Mouse (Mus musculus) liver, postnatal 0 days (tissue): Measurements from ENCODE around the gene Usp24. TPM values are rescaled to one million over a fixed set of nuclear protein-coding genes. Genes with fewer than 3 reads are reported as not detected.

Experiments
- ATAC-seq: fragments of 200-750 bp; cut with Nextera tagmentation; 2 replicates; pipeline ENCODE4 v1.8.0; 2017; ENCODE audit warnings: mild to moderate bottlenecking, moderate library complexity
- DNase-seq: peaks from one replicate; pipeline ENCODE4 v3.0.0-alpha.2; 2016
- H3K27ac ChIP-seq: fragments of 300-500 bp; sonication (generic); 2 replicates; pipeline ENCODE4 v1.5.1; 2014; ENCODE audit warnings: antibody characterized with exemption, moderate library complexity, mild to moderate bottlenecking, low read depth
- H3K27me3 ChIP-seq: fragments of 300-500 bp; sonication (generic); 2 replicates; pipeline ENCODE4 v1.6.1; 2014; ENCODE audit warnings: low read length, control low read depth, mixed read lengths; ENCODE audit not compliant: insufficient read depth
- H3K36me3 ChIP-seq: fragments of 300-500 bp; sonication (generic); replicated peaks from 2 replicates; pipeline ENCODE4 v1.6.1; 2014; ENCODE audit warnings: mild to moderate bottlenecking, control low read depth, low read length, moderate library complexity, mixed read lengths; ENCODE audit not compliant: insufficient read depth
- H3K4me1 ChIP-seq: fragments of 300-500 bp; sonication (generic); 2 replicates; pipeline ENCODE4 v1.6.1; 2014; ENCODE audit warnings: antibody characterized with exemption, mild to moderate bottlenecking, control low read depth; ENCODE audit not compliant: insufficient read depth
- H3K4me2 ChIP-seq: fragments of 300-500 bp; sonication (generic); 2 replicates; pipeline ENCODE4 v1.6.1; 2014; ENCODE audit warnings: low read depth, mild to moderate bottlenecking, low read length, moderate library complexity, mixed read lengths
- H3K4me3 ChIP-seq: fragments of 300-500 bp; sonication (generic); 2 replicates; pipeline ENCODE4 v1.5.1; 2014; ENCODE audit warnings: low read depth, low read length
- H3K9ac ChIP-seq: fragments of 300-500 bp; sonication (generic); replicated peaks from 2 replicates; pipeline ENCODE4 v1.6.1; 2014; ENCODE audit warnings: mild to moderate bottlenecking, moderate library complexity
- H3K9me3 ChIP-seq: fragments of 300-500 bp; sonication (generic); 2 replicates; pipeline ENCODE4 v1.6.1; 2016; ENCODE audit warnings: mild to moderate bottlenecking, control low read depth, low read length, mixed read lengths
- CTCF ChIP-seq: sonication (generic); IDR thresholded peaks from 2 replicates; pipeline ENCODE4 v1.5.1; 2016; ENCODE audit warnings: antibody characterized with exemption, low read depth
- EP300 ChIP-seq: IDR thresholded peaks from 2 replicates; pipeline ENCODE4 v1.6.1; 2016; ENCODE audit warnings: antibody characterized with exemption, low read depth, mild to moderate bottlenecking
- WGBS: fragments of 180-500 bp; shearing (Covaris S2); extraction: QIAGEN DNeasy Blood & Tissue Kit; methylation state at CpG from one replicate; pipeline ENCODE4 v1.1.7; 2014; ENCODE audit not compliant: insufficient replicate concordance; 5-methylcytosine and 5-hydroxymethylcytosine counted together
- polyA plus RNA-seq: library from polyadenylated mRNA; unstranded; fragments of >200 nt; fragmentation: Nextera tagmentation; extraction: Ambion mirVana; gene quantifications from 2 replicates; pipeline ENCODE4 v1.2.1, GENCODE M21; 2015

Usp24 gene
- polyA plus RNA-seq, 1 experiment from 2014 or later, result 4.7 TPM

DNA sequence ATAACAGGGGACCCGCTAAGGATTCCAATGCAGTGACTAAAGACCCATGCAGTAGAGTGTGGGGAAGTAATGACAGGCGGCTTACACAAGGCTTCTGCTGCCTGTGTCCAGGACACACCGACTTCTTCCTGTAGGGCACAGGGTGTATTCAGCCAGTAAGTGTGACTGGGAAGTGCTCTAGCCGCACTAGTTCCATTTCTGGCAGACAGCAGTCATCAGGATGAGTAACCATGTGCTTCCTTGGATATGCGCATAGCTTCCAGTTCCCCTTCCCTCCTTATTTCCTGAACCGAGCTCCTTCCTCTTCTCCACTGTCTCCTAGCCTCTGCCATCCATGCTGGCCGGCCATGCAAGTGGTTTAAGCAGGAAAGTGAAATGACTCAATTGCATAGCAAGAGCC lies 113.1 kb downstream of the Usp24 start:
- no peaks in the 10 kb centered on the region for H3K9me3 ChIP-seq
- no peak overlapping the region for H3K27ac ChIP-seq
- WGBS, result 74% methylated on average over 7 of the region's 7 CpGs
- no peak for TF ChIP-seq EP300
- TF ChIP-seq CTCF, result no peak
- no peak overlapping the region for H3K4me2 ChIP-seq
- H3K4me3 ChIP-seq, result no peak overlapping the region
- DNase-seq, result no peak
- no peaks in the 10 kb centered on the region for H3K27me3 ChIP-seq
- H3K4me1 ChIP-seq, result no peaks in the 10 kb centered on the region; the same call in 1 of the 2 replicates
- peaks cover 76% of the 10 kb centered on the region for H3K36me3 ChIP-seq
- H3K9ac ChIP-seq, result no peak overlapping the region
- ATAC-seq, result peak; percentile 43

DNA sequence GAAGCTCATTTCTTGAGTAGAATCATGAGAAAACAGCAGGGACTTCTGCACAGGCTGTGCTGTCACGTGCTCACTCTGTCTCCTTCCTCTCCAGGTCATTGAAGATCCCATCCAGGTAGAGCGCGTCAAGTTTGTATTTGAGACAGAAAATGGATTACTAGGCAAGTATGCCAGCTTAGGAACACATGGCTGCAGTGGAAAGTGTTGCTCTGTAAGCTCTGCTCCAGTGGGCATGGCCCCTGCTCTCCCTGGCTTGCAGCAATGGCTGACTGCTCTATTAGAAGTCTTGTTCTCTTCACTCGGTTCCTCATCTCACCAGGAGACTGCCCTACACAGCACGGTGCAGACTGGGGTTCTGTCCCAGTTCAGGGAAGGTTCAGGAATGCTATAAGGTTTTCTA lies 114.4 kb downstream of the Usp24 start:
- ATAC-seq, result no peak
- Histone ChIP-seq H3K4me1 (no peaks in the 10 kb centered on the region; the same call in 1 of the 2 replicates), H3K9ac (no peak overlapping the region), H3K36me3 (peaks cover 67% of the 10 kb centered on the region), H3K4me2 (no peak overlapping the region), H3K9me3 (no peaks in the 10 kb centered on the region), H3K27me3 (no peaks in the 10 kb centered on the region), H3K4me3 (no peak overlapping the region), H3K27ac (no peak overlapping the region)
- TF ChIP-seq EP300, result no peak
- TF ChIP-seq CTCF, result no peak
- no peak for DNase-seq
- WGBS, result 96% methylated on average over 5 of the region's 5 CpGs

DNA sequence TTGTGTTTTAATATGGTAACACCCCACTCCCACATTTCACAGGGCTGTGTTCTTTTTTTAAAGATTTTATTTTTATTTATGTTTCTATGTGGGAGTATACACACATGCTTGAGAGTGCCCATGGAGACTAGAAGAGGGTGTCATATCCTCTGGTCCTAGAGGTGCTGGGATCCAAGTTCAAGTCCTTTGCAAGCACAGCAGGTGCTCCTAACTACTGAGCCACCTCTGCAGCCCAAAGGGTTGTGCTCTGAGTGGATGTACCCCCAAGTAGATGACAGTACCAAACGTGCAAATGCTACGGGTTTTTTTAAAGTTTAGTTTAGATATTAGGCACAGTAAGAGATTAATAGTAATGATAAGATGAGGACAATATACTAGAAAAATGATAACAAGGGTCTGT lies 119.4 kb downstream of the Usp24 start:
- Histone ChIP-seq H3K27ac (no peak overlapping the region), H3K9ac (no peak overlapping the region), H3K4me3 (no peak overlapping the region), H3K4me1 (no peaks in the 10 kb centered on the region), H3K4me2 (no peak overlapping the region), H3K9me3 (no peaks in the 10 kb centered on the region), H3K36me3 (peaks cover 76% of the 10 kb centered on the region), H3K27me3 (no peaks in the 10 kb centered on the region)
- ATAC-seq (no peak), DNase-seq (no peak)
- 81% methylated on average over 2 of the region's 2 CpGs for WGBS
- TF ChIP-seq EP300 (no peak), CTCF (no peak)

DNA sequence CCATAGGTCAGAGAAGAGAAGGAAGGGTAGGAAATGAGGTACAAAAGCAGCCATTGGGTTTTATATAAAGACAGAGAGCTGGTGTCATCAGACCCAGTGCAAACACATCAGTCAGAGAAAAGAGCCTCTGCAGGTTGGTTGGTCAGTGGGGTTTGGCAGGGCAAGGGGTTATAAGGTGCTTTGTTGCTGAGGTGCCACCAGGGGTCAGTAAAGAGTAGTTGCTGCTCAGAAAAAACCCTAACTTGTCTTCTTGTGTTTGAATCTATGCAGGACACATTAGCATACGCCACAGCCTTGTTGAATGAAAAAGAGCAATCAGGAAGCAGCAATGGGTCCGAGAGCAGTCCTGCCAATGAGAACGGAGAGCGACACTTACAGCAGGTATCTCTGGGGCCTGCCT lies 120.5 kb downstream of the Usp24 start:
- Histone ChIP-seq H3K4me1 (no peaks in the 10 kb centered on the region), H3K4me2 (no peak overlapping the region), H3K9me3 (no peaks in the 10 kb centered on the region), H3K27ac (no peak overlapping the region), H3K27me3 (no peaks in the 10 kb centered on the region), H3K36me3 (peaks cover 71% of the 10 kb centered on the region), H3K4me3 (no peak overlapping the region), H3K9ac (no peak overlapping the region)
- DNase-seq (no peak), ATAC-seq (no peak)
- 77% methylated on average over 4 of the region's 4 CpGs for WGBS
- TF ChIP-seq EP300 (no peak), CTCF (peak; percentile 79)

DNA sequence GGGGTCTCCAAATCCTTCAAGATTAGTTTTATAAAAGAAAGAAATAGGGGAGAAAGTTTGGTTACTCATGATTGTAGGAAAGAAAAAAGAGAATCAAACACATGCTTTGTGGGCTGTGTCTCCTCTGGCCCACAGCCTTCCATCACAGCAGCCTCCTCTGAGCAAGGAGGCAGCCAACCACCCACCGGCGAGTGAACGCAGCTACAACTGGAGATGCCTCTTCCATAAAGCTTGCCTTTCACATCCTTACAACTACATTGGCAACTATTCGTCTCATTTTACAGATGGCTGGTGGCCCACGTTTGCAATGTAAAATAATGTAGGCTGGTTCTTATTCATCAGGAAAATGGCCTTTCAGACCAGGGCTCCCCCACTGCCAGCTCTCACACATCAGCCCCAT lies 121.2 kb downstream of the Usp24 start:
- no peak overlapping the region for H3K27ac ChIP-seq
- TF ChIP-seq CTCF (no peak), EP300 (no peak)
- no peaks in the 10 kb centered on the region for H3K9me3 ChIP-seq
- no peak overlapping the region for H3K9ac ChIP-seq
- DNase-seq (no peak), ATAC-seq (no peak)
- no peaks in the 10 kb centered on the region for H3K4me1 ChIP-seq
- no peak overlapping the region for H3K4me2 ChIP-seq
- peaks cover 70% of the 10 kb centered on the region for H3K36me3 ChIP-seq
- no peaks in the 10 kb centered on the region for H3K27me3 ChIP-seq
- 95% methylated on average over 5 of the region's 5 CpGs for WGBS
- no peak overlapping the region for H3K4me3 ChIP-seq

DNA sequence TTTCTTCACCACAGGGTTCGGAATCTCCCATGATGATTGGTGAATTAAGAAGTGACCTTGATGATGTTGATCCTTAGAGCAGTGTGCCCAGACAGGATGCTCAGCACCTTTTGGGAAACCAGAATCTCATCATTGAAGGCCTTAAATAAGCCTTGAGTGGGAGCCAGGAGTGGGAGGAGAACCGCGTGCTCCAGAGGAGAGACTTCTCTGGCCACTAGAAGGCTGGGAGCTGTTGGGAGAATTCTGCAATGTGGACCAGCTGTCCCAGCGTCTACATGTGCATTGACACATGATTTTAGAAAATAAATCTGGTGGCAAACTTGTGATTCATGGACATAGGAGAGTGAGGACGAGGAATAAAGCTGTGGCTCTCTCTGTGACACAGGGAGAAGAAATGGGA lies 122.8 kb downstream of the Usp24 start:
- H3K27ac ChIP-seq, result no peak overlapping the region
- H3K36me3 ChIP-seq, result peaks cover 69% of the 10 kb centered on the region
- H3K27me3 ChIP-seq, result no peaks in the 10 kb centered on the region
- no peak for ATAC-seq
- no peak overlapping the region for H3K4me2 ChIP-seq
- H3K9ac ChIP-seq, result no peak overlapping the region
- TF ChIP-seq CTCF (no peak), EP300 (no peak)
- H3K9me3 ChIP-seq, result no peaks in the 10 kb centered on the region
- 80% methylated on average over 5 of the region's 5 CpGs for WGBS
- H3K4me3 ChIP-seq, result no peak overlapping the region
- no peak for DNase-seq
- H3K4me1 ChIP-seq, result no peaks in the 10 kb centered on the region

DNA sequence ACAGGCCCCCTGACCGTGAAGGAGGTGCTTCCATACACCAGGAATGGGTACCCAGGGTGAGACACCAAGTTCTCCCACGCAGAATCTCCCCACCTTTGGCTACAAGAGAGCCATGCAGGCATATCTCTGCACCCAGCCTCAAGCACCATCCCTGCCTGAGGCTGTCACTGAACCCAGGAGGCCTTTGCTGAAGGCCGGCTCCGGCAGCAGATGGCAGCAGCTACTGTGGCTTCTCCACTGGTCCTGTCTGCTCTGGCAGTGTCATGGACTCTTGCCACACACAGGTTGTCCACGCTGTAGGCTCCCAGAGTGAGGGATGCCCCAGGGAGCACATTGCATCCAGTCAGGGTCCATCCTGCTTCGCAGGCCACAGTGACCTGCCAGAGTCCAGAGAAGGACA lies 127.2 kb downstream of the Usp24 start:
- no peaks in the 10 kb centered on the region for H3K9me3 ChIP-seq
- H3K4me2 ChIP-seq, result no peak overlapping the region
- no peak overlapping the region for H3K9ac ChIP-seq
- no peaks in the 10 kb centered on the region for H3K27me3 ChIP-seq
- H3K4me3 ChIP-seq, result no peak overlapping the region
- peaks cover 42% of the 10 kb centered on the region for H3K36me3 ChIP-seq
- ATAC-seq (no peak), DNase-seq (no peak)
- TF ChIP-seq EP300 (no peak), CTCF (no peak)
- no peak overlapping the region for H3K27ac ChIP-seq
- WGBS, result 77% methylated on average over 6 of the region's 6 CpGs
- H3K4me1 ChIP-seq, result no peaks in the 10 kb centered on the region
